Mouse (Mus musculus) heart, adult 2 months (tissue): Measurements from ENCODE around the gene Depp1.

ENCODE experiments used
- CTCF ChIP-seq: fragments of 200-600 bp; IDR thresholded peaks from 2 replicates; pipeline ENCODE4 v1.8.1; 2022; ENCODE audit warnings: antibody characterized with exemption, mild to moderate bottlenecking, moderate library complexity
- EP300 ChIP-seq: fragments of 200-500 bp; IDR thresholded peaks from 2 replicates; pipeline ENCODE4 v1.6.1; 2011; ENCODE audit warnings: low read depth, low read length, control low read depth; ENCODE audit not compliant: insufficient read depth

DNA sequence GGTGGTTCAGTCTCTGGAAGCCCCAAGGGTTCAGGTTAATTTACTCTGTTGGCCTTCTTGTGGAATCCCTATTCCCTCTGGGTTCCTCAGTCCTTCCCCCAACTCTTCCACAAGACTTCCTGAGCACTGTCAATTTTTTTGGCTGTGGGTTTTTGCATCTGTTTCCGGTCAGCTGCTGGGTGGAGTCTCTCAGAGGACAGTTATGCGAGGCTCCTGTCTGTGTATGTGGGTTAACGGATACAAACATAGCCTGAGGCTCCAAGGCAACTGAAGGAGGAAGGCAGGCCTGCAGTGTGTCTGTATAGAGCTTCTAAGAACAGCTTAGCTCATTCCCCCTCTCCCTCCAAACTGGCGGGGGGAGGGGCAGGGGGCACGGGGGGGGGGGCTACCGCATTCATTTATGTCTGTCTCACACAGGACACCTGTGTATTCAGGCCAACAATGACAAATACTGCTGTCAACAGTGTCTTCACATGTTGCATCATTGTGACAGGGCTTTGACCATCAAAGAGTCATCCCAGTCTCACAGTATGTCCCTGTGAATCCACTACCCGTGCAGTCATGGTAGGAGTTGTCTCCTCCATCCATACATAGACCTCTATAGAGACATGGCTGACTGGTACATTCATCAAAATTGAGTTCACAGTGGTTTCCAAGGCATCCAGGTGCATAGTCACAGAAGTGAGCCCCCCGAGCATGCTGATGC is 28.9 kb upstream of the Depp1 start:
- TF ChIP-seq CTCF (no peak), EP300 (no peak)
